Mouse (Mus musculus) embryo, embryonic 10.5 days (tissue): ENCODE measurements around the gene Hist1h4h.

ENCODE experiments used
- DNase-seq: peaks from one replicate; pipeline ENCODE4 v3.0.0-alpha.2; 2015; ENCODE audit warnings: low spot score

Hist1h4h gene

GRCm38 (mm10) chr13:23576906-23577639 lies 46.2 kb downstream of the Hist1h4h start:
- DNase-seq, result peak; percentile 57

GRCm38 (mm10) chr13:23577835-23578234 lies 47.0 kb downstream of the Hist1h4h start:
- DNase-seq, result peak; percentile 36
